Mouse (Mus musculus) forebrain, embryonic 14.5 days (tissue): ENCODE measurements at regions not wholly inside any gene's neighbourhood (a gene's known extent, or its start where the extent isn't known, plus 50 kb on each side); places are given as distances from the start of the nearest gene placed in this dataset.

Experiments used
- ATAC-seq: fragments of 200-750 bp; cut with Nextera tagmentation; 2 replicates; pipeline ENCODE4 v1.8.0; 2017; ENCODE audit warnings: mild to moderate bottlenecking, moderate library complexity
- DNase-seq: peaks from one replicate; pipeline ENCODE4 v3.0.0-alpha.2; 2015; ENCODE audit warnings: low spot score
- H3K27ac ChIP-seq: fragments of 300-500 bp; sonication (generic); 2 replicates; pipeline ENCODE4 v1.5.1; 2014; ENCODE audit warnings: low read depth, mild to moderate bottlenecking, control low read depth, low read length, moderate library complexity
- H3K27me3 ChIP-seq: fragments of 300-500 bp; sonication (generic); replicated peaks from 2 replicates; pipeline ENCODE4 v1.6.1; 2014; ENCODE audit warnings: low read length, control low read depth, mixed read lengths; ENCODE audit not compliant: control insufficient read depth, insufficient read depth
- H3K36me3 ChIP-seq: fragments of 300-500 bp; sonication (generic); 2 replicates; pipeline ENCODE4 v1.6.1; 2014; ENCODE audit warnings: low read length, control low read depth; ENCODE audit not compliant: control insufficient read depth, insufficient read depth
- H3K4me1 ChIP-seq: fragments of 300-500 bp; sonication (generic); 2 replicates; pipeline ENCODE4 v1.6.1; 2014; ENCODE audit warnings: antibody characterized with exemption, low read length, control low read depth; ENCODE audit not compliant: control insufficient read depth, insufficient read depth
- H3K4me2 ChIP-seq: fragments of 300-500 bp; sonication (generic); 2 replicates; pipeline ENCODE4 v1.6.1; 2014; ENCODE audit warnings: mild to moderate bottlenecking, control low read depth, low read length
- H3K4me3 ChIP-seq: fragments of 300-500 bp; sonication (generic); 2 replicates; pipeline ENCODE4 v1.5.1; 2014; ENCODE audit warnings: low read depth, low read length, control low read depth
- H3K9ac ChIP-seq: fragments of 300-500 bp; sonication (generic); 2 replicates; pipeline ENCODE4 v1.6.1; 2014; ENCODE audit warnings: mild to moderate bottlenecking, low read length, control low read depth, moderate library complexity
- H3K9me3 ChIP-seq: fragments of 300-500 bp; sonication (generic); replicated peaks from 2 replicates; pipeline ENCODE4 v1.6.1; 2016; ENCODE audit warnings: low read length, control low read depth, mixed read lengths; ENCODE audit not compliant: control insufficient read depth
- WGBS: fragments of 180-500 bp; shearing (Covaris S2); extraction: QIAGEN DNeasy Blood & Tissue Kit; methylation state at CpG from one replicate; pipeline ENCODE4 v1.1.7; 2014; 5-methylcytosine and 5-hydroxymethylcytosine counted together

DNA sequence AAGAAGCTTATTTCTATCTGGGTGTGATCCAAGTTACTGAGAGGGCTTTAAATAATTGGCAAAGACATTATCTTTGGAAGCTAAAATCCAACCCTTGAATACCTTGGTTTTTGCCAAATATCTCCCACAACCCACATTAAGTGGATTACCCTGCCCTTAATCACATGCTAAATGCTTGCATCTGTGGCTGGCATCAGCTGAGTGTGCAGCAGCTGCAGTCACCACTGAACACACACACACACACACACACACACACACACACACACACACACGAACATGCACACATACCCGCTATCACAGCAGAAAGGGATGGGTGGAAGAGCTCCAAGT, 124.7 kb upstream of the Cpeb2 start:
- peak; percentile 48 for DNase-seq
- Histone ChIP-seq H3K27ac (no peak overlapping the region), H3K27me3 (no peaks in the 10 kb centered on the region), H3K36me3 (no peaks in the 10 kb centered on the region), H3K4me1 (0 out of 2 replicates have a peak, but pooled peaks cover 2% of the 10 kb centered on the region), H3K4me3 (no peak overlapping the region), H3K4me2 (no peak overlapping the region), H3K9ac (no peak overlapping the region), H3K9me3 (no peaks in the 10 kb centered on the region)
- ATAC-seq, result peak; percentile 78
- WGBS, result 74% methylated on average over 2 of the region's 2 CpGs

DNA sequence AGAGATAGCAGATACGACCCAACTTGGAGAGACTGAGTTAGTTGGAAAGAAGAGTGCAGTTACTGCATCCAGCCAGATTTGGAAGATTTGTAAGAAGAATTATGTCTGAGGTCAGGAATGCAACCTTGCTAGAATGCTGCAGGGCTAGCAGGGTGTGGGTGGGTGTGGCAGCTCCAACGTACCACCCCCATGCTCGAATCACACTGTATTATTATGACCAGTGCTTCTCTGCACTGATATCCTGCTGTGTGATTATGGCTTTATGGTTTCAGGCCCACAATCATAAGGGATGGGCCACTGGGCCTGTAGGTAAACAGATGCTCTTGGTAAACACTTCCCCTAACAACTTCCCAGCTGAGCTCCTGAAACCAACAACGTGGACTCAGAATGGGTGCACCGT, 122.8 kb upstream of the Cpeb2 start:
- ATAC-seq (no peak), DNase-seq (no peak)
- Histone ChIP-seq H3K27me3 (no peaks in the 10 kb centered on the region), H3K4me1 (0 out of 2 replicates have a peak, but pooled peaks cover 2% of the 10 kb centered on the region), H3K9me3 (no peaks in the 10 kb centered on the region), H3K27ac (no peak overlapping the region), H3K36me3 (no peaks in the 10 kb centered on the region), H3K4me3 (no peak overlapping the region), H3K9ac (no peak overlapping the region), H3K4me2 (no peak overlapping the region)
- 87% methylated on average over 5 of the region's 5 CpGs for WGBS

DNA sequence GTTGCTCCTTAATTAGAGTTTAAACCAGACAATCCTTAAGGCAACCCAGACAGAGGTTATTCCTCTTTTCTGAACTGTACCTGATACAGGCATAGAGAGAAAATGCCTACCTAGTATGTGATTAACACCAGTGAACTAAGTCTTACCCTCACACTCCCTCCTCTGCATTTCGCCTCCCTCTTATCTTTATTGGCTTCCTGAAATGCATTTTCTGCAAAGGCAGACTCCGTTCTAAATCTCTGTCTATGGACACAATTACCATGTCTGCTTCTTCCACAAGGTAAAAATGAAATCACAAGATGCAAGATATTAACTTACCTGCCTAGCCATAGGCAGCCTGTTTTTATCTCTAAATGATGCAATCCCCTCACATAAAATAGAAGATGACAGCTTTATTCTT, 121.2 kb upstream of the Cpeb2 start:
- Histone ChIP-seq H3K4me1 (0 out of 2 replicates have a peak, but pooled peaks cover 2% of the 10 kb centered on the region), H3K4me3 (no peak overlapping the region), H3K27me3 (no peaks in the 10 kb centered on the region), H3K27ac (no peak overlapping the region), H3K9me3 (no peaks in the 10 kb centered on the region), H3K4me2 (no peak overlapping the region), H3K9ac (no peak overlapping the region), H3K36me3 (no peaks in the 10 kb centered on the region)
- DNase-seq (no peak), ATAC-seq (no peak)
- 80% methylated on average over 2 of the region's 2 CpGs for WGBS

DNA sequence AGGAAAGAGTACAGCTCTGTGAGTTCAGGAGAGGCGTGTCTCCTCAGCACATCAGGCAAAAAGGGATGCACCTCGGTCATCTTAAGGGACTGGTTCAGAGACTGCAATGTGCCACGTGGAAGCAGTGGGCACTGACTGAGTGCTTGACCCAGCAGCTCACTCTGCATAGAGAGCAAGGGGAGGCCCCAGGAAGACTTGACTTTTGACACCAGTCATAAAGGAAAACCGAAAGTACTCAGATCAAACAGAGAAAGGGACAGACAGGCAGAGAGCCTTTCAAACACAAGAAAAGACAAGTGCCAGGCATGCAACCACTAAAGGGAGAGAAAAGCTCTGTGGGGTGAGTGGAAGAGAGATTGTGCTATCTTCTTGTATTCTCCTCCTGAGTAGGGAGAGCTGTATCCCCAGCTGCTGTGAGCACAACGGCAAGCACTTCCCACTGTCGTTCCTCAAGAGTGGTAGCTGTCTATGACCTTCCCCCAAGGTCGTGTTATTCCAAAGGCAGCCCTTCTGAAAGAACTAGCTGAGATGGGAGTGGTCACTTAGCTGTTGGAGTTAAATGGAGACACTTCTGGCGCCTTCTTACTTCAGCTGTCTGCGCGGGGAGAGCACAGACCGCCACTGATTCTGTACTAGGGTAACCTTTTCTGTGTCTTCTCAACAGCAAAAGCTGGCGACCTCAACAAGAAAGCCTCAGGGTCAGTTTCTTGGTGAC, 119.4 kb upstream of the Cpeb2 start:
- Histone ChIP-seq H3K4me3 (no peak overlapping the region), H3K27ac (no peak overlapping the region), H3K36me3 (no peaks in the 10 kb centered on the region), H3K9me3 (no peaks in the 10 kb centered on the region), H3K4me1 (no peaks in the 10 kb centered on the region), H3K27me3 (no peaks in the 10 kb centered on the region), H3K4me2 (no peak overlapping the region), H3K9ac (no peak overlapping the region)
- DNase-seq, result no peak
- 87% methylated on average over 12 of the region's 12 CpGs for WGBS
- ATAC-seq, result no peak

DNA sequence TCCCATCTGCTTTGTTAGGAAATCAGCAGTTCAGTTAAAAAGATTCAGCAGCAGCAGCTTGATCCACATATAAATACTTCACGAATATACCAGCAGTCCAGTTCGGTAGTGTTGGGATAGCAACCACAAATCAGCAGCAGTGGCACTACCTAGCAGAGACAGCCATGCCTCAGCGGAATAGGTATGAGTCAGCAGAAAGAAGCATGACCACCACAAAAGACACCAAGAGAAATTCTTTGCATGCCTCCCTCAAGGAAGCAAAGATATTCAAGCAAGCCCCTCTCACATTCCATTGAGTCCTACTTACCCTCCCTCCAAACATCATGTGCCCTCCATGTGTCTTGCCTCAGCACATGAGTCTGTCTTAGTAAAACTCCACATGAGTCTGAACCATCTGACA, 117.5 kb upstream of the Cpeb2 start:
- Histone ChIP-seq H3K4me1 (no peaks in the 10 kb centered on the region), H3K4me2 (no peak overlapping the region), H3K27me3 (no peaks in the 10 kb centered on the region), H3K36me3 (no peaks in the 10 kb centered on the region), H3K9me3 (no peaks in the 10 kb centered on the region), H3K9ac (no peak overlapping the region), H3K4me3 (no peak overlapping the region), H3K27ac (no peak overlapping the region)
- ATAC-seq, result no peak
- 90% methylated on average over 3 of the region's 3 CpGs for WGBS
- no peak for DNase-seq

DNA sequence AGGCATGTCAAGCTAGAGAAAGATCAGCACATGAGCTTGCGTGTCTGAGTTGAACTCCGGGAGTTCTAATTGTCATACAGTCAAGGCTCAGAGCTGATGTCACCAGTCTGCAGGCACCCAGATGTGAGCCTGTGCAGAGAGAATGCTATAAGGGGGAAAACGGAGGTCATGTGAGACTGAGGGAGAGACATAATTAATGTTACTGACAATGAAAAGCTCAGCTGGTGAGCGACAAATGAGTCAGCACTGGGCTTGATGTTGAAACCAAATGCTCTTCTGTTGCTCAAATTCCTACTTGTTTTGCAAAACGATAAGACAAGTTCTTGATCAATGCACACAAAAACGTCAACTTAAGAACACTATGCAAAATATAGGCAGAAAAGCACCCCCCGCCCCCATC, 116.1 kb upstream of the Cpeb2 start:
- no peak for ATAC-seq

DNA sequence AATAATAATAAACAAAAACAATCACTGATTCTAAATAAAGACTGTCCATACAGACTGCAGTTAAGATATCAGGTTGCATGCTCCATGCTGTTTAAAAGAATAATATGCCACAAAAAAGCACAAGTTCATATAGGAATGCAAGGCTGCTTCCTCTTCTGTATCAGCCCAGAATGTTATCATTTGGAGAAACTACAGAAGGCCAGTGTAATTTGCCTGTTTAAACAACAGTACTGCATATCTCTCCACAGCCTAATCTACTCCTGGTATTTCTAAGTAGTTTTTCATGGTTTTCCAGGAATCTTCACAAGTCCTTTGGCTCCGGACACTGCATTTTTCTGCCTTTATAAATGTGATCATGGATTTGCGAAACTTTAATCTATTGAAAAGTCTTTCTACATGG, 111.9 kb upstream of the Cpeb2 start:
- H3K4me1 ChIP-seq, result no peaks in the 10 kb centered on the region
- H3K4me3 ChIP-seq, result no peak overlapping the region
- no peaks in the 10 kb centered on the region for H3K36me3 ChIP-seq
- DNase-seq (no peak), ATAC-seq (no peak)
- WGBS, result 87% methylated on average over 2 of the region's 2 CpGs
- no peaks in the 10 kb centered on the region for H3K9me3 ChIP-seq
- no peaks in the 10 kb centered on the region for H3K27me3 ChIP-seq
- H3K9ac ChIP-seq, result no peak overlapping the region
- no peak overlapping the region for H3K27ac ChIP-seq
- no peak overlapping the region for H3K4me2 ChIP-seq

More for the DNA sequence above, 116.1 kb upstream of the Cpeb2 start:
- Histone ChIP-seq H3K4me1 (no peaks in the 10 kb centered on the region), H3K9me3 (no peaks in the 10 kb centered on the region), H3K9ac (no peak overlapping the region), H3K4me3 (no peak overlapping the region), H3K27ac (no peak overlapping the region), H3K4me2 (no peak overlapping the region), H3K27me3 (no peaks in the 10 kb centered on the region), H3K36me3 (no peaks in the 10 kb centered on the region)
- 74% methylated on average over 7 of the region's 7 CpGs for WGBS
- DNase-seq, result peak; percentile 17

DNA sequence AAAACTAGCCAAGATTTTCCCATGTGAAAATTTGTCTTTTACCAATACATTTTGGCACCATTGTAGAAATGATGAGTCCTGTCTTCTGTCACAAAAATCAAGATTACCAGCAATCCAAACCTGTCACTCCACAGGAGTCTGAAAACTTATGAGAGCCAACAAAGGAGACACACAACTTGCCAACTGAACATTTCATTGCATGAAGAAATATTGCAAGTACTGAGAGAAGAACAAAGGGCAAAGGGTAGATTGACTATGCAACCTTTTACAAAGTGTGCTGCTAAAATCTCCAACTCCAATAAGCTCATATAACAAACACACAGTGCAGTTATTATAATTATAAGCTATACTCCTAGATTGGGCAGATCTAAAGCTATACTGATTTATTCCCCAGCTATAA, 108.7 kb upstream of the Cpeb2 start:
- no peak overlapping the region for H3K27ac ChIP-seq
- DNase-seq (no peak), ATAC-seq (no peak)
- H3K4me3 ChIP-seq, result no peak overlapping the region
- H3K4me1 ChIP-seq, result no peaks in the 10 kb centered on the region
- no peak overlapping the region for H3K4me2 ChIP-seq
- H3K27me3 ChIP-seq, result no peaks in the 10 kb centered on the region
- H3K9ac ChIP-seq, result no peak overlapping the region
- no peaks in the 10 kb centered on the region for H3K9me3 ChIP-seq
- no peaks in the 10 kb centered on the region for H3K36me3 ChIP-seq

DNA sequence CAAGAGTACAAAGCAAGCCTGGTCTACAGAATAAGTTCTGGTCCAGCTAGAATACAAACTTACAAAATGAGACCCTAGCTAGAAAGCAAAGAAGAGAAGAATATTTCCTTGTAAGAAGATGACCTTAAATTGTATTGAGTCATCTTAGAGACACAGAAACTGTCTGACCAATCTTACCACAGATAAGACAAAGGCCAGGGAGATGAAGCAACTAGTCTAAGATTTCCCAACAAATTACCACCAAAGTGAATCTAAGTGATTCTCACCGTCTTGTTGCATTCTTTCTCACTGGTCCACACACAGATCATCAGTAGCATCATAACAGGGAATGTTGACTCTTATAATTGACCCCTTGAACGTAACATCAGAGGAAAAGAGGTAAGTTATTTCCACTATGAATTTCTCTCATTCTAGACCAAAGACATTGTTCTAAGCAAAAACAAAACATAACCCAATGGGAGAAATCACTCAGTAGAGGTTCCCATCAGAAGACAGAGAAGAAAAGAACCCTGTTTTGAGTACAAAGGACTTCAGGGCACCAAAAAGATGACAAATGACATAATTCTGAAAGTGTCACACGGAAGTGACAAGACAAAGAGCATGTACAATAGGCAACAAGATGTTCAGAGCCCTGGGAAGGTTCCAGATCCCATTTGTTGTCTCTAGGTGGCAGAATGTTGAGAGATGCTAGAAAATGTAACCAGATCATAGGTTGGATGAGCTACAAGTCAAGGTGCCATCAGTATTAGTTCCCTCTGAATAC, 107.0 kb upstream of the Cpeb2 start:
- 82% methylated on average over 3 of the region's 3 CpGs for WGBS
- Histone ChIP-seq H3K9me3 (no peaks in the 10 kb centered on the region), H3K4me3 (no peak overlapping the region), H3K9ac (no peak overlapping the region), H3K4me2 (no peak overlapping the region), H3K4me1 (no peaks in the 10 kb centered on the region), H3K27me3 (no peaks in the 10 kb centered on the region), H3K36me3 (no peaks in the 10 kb centered on the region), H3K27ac (no peak overlapping the region)
- ATAC-seq, result no peak
- no peak for DNase-seq
